Mouse (Mus musculus): ENCODE measurements around the gene Col4a2. TPM values are rescaled to one million over a fixed set of nuclear protein-coding genes. Genes with fewer than 3 reads are reported as not detected.
A peak's percentile ranks its signal among the peaks of the same experiment; 100 is the strongest.

Col4a2 gene
- polyA plus RNA-seq, 1 experiment from 2014 or later: 57.1 TPM

- Histone ChIP-seq H3K4me1 (ENCODE audit: control insufficient read depth, insufficient read depth, low read length) (peaks cover 20% of the 10 kb centered on the region), H3K9me3 (ENCODE audit: control insufficient read depth, low read depth, low read length) (0 out of 2 replicates have a peak, but pooled peaks cover 3% of the 10 kb centered on the region), H3K4me3 (ENCODE audit: low read depth, low read length) (no peak overlapping the region), H3K4me2 (replicated peaks; ENCODE audit: low read depth, low read length) (no peak overlapping the region), H3K27ac (ENCODE audit: low read length) (no peak overlapping the region), H3K9ac (replicated peaks; ENCODE audit: low read depth, low read length) (no peak overlapping the region), H3K36me3 (ENCODE audit: control insufficient read depth, insufficient read depth, low read length) (no peaks in the 10 kb centered on the region; the same call in 1 of the 2 replicates), H3K27me3 (ENCODE audit: control insufficient read depth, insufficient read depth, low read length) (no peaks in the 10 kb centered on the region)
- no peak for ATAC-seq (ENCODE audit: insufficient number of reproducible peaks, insufficient read depth, low FRiP score, low read depth)
- WGBS: 70% methylated on average over 10 of the region's 10 CpGs
Measured at GRCm38 (mm10) chr8:11283217-11283616, 29.4 kb upstream of the Col4a2 start.

- no peaks in the 10 kb centered on the region; the same call in 1 of the 2 replicates for H3K36me3 ChIP-seq (ENCODE audit: control insufficient read depth, insufficient read depth, low read length)
- no peaks in the 10 kb centered on the region for H3K27me3 ChIP-seq (ENCODE audit: control insufficient read depth, insufficient read depth, low read length)
- H3K9me3 ChIP-seq (ENCODE audit: control insufficient read depth, low read depth, low read length): 0 out of 2 replicates have a peak, but pooled peaks cover 3% of the 10 kb centered on the region
- 0 out of 2 replicates have a peak, but pooled peaks cover 5% of the 10 kb centered on the region for H3K4me1 ChIP-seq (ENCODE audit: control insufficient read depth, insufficient read depth, low read length)
- no peak for ATAC-seq (ENCODE audit: insufficient number of reproducible peaks, insufficient read depth, low FRiP score, low read depth)
- WGBS: 73% methylated on average over 4 of the region's 4 CpGs
- H3K9ac ChIP-seq (replicated peaks; ENCODE audit: low read depth, low read length): no peak overlapping the region
- no peak overlapping the region for H3K4me2 ChIP-seq (replicated peaks; ENCODE audit: low read depth, low read length)
- H3K4me3 ChIP-seq (ENCODE audit: low read depth, low read length): no peak overlapping the region
- H3K27ac ChIP-seq (ENCODE audit: low read length): no peak overlapping the region
Measured at GRCm38 (mm10) chr8:11285437-11285836, 27.2 kb upstream of the Col4a2 start.

GRCm38 (mm10) chr8:11287139-11287538 lies 25.5 kb upstream of the Col4a2 start:
- no peaks in the 10 kb centered on the region for H3K9me3 ChIP-seq (ENCODE audit: control insufficient read depth, low read depth, low read length)
- H3K4me2 ChIP-seq (replicated peaks; ENCODE audit: low read depth, low read length): no peak overlapping the region
- H3K9ac ChIP-seq (replicated peaks; ENCODE audit: low read depth, low read length): no peak overlapping the region
- no peaks in the 10 kb centered on the region; the same call in 1 of the 2 replicates for H3K36me3 ChIP-seq (ENCODE audit: control insufficient read depth, insufficient read depth, low read length)
- H3K27me3 ChIP-seq (ENCODE audit: control insufficient read depth, insufficient read depth, low read length): no peaks in the 10 kb centered on the region
- H3K4me3 ChIP-seq (ENCODE audit: low read depth, low read length): no peak overlapping the region
- 0 out of 2 replicates have a peak, but pooled peaks cover 5% of the 10 kb centered on the region for H3K4me1 ChIP-seq (ENCODE audit: control insufficient read depth, insufficient read depth, low read length)
- WGBS: 78% methylated on average over 3 of the region's 3 CpGs
- no peak for ATAC-seq (ENCODE audit: insufficient number of reproducible peaks, insufficient read depth, low FRiP score, low read depth)
- H3K27ac ChIP-seq (ENCODE audit: low read length): no peak overlapping the region

- Histone ChIP-seq H3K4me1 (ENCODE audit: control insufficient read depth, insufficient read depth, low read length) (0 out of 2 replicates have a peak, but pooled peaks cover 4% of the 10 kb centered on the region), H3K27me3 (ENCODE audit: control insufficient read depth, insufficient read depth, low read length) (no peaks in the 10 kb centered on the region), H3K9me3 (ENCODE audit: control insufficient read depth, low read depth, low read length) (no peaks in the 10 kb centered on the region), H3K4me2 (replicated peaks; ENCODE audit: low read depth, low read length) (no peak overlapping the region), H3K9ac (replicated peaks; ENCODE audit: low read depth, low read length) (no peak overlapping the region), H3K27ac (ENCODE audit: low read length) (no peak overlapping the region), H3K36me3 (ENCODE audit: control insufficient read depth, insufficient read depth, low read length) (no peaks in the 10 kb centered on the region), H3K4me3 (ENCODE audit: low read depth, low read length) (no peak overlapping the region)
- ATAC-seq (ENCODE audit: insufficient number of reproducible peaks, insufficient read depth, low FRiP score, low read depth): no peak
- 72% methylated on average over 6 of the region's 6 CpGs for WGBS
Measured at GRCm38 (mm10) chr8:11288286-11288685, 24.3 kb upstream of the Col4a2 start.

GRCm38 (mm10) chr8:11290533-11290932 lies 22.1 kb upstream of the Col4a2 start:
- H3K9ac ChIP-seq (replicated peaks; ENCODE audit: low read depth, low read length): no peak overlapping the region
- H3K9me3 ChIP-seq (ENCODE audit: control insufficient read depth, low read depth, low read length): no peaks in the 10 kb centered on the region
- no peak overlapping the region; the same call in 1 of the 2 replicates for H3K27ac ChIP-seq (ENCODE audit: low read length)
- WGBS: 9% methylated on average over 1 of the region's 1 CpGs
- no peak overlapping the region for H3K4me3 ChIP-seq (ENCODE audit: low read depth, low read length)
- no peak overlapping the region for H3K4me2 ChIP-seq (replicated peaks; ENCODE audit: low read depth, low read length)
- H3K36me3 ChIP-seq (ENCODE audit: control insufficient read depth, insufficient read depth, low read length): no peaks in the 10 kb centered on the region
- no peaks in the 10 kb centered on the region for H3K27me3 ChIP-seq (ENCODE audit: control insufficient read depth, insufficient read depth, low read length)
- H3K4me1 ChIP-seq (ENCODE audit: control insufficient read depth, insufficient read depth, low read length): 0 out of 2 replicates have a peak, but pooled peaks cover 3% of the 10 kb centered on the region
- ATAC-seq (ENCODE audit: insufficient number of reproducible peaks, insufficient read depth, low FRiP score, low read depth): no peak

- no peaks in the 10 kb centered on the region for H3K27me3 ChIP-seq (ENCODE audit: control insufficient read depth, insufficient read depth, low read length)
- H3K4me2 ChIP-seq (replicated peaks; ENCODE audit: low read depth, low read length): no peak overlapping the region
- ATAC-seq (ENCODE audit: insufficient number of reproducible peaks, insufficient read depth, low FRiP score, low read depth): no peak
- peak overlapping the region; percentile 15; the same call in 1 of the 2 replicates for H3K27ac ChIP-seq (ENCODE audit: low read length)
- no peak overlapping the region for H3K9ac ChIP-seq (replicated peaks; ENCODE audit: low read depth, low read length)
- 30% methylated on average over 3 of the region's 3 CpGs for WGBS
- no peaks in the 10 kb centered on the region for H3K9me3 ChIP-seq (ENCODE audit: control insufficient read depth, low read depth, low read length)
- no peak overlapping the region for H3K4me3 ChIP-seq (ENCODE audit: low read depth, low read length)
- peaks cover 12% of the 10 kb centered on the region; the same call in 1 of the 2 replicates for H3K4me1 ChIP-seq (ENCODE audit: control insufficient read depth, insufficient read depth, low read length)
- no peaks in the 10 kb centered on the region for H3K36me3 ChIP-seq (ENCODE audit: control insufficient read depth, insufficient read depth, low read length)
Measured at GRCm38 (mm10) chr8:11292611-11293010, 20.0 kb upstream of the Col4a2 start.

- Histone ChIP-seq H3K4me3 (ENCODE audit: low read depth, low read length) (no peak overlapping the region), H3K27ac (ENCODE audit: low read length) (no peak overlapping the region), H3K4me1 (ENCODE audit: control insufficient read depth, insufficient read depth, low read length) (peaks cover 25% of the 10 kb centered on the region), H3K36me3 (ENCODE audit: control insufficient read depth, insufficient read depth, low read length) (no peaks in the 10 kb centered on the region), H3K9ac (replicated peaks; ENCODE audit: low read depth, low read length) (no peak overlapping the region), H3K4me2 (replicated peaks; ENCODE audit: low read depth, low read length) (no peak overlapping the region), H3K9me3 (ENCODE audit: control insufficient read depth, low read depth, low read length) (no peaks in the 10 kb centered on the region), H3K27me3 (ENCODE audit: control insufficient read depth, insufficient read depth, low read length) (no peaks in the 10 kb centered on the region)
- WGBS: 68% methylated on average over 10 of the region's 10 CpGs
- no peak for ATAC-seq (ENCODE audit: insufficient number of reproducible peaks, insufficient read depth, low FRiP score, low read depth)
Measured at GRCm38 (mm10) chr8:11296282-11296943, 16.2 kb upstream of the Col4a2 start.

GRCm38 (mm10) chr8:11297141-11297838 lies 15.3 kb upstream of the Col4a2 start:
- peaks cover 25% of the 10 kb centered on the region for H3K4me1 ChIP-seq (ENCODE audit: control insufficient read depth, insufficient read depth, low read length)
- no peaks in the 10 kb centered on the region for H3K36me3 ChIP-seq (ENCODE audit: control insufficient read depth, insufficient read depth, low read length)
- no peaks in the 10 kb centered on the region for H3K27me3 ChIP-seq (ENCODE audit: control insufficient read depth, insufficient read depth, low read length)
- H3K27ac ChIP-seq (ENCODE audit: low read length): no peak overlapping the region
- H3K4me3 ChIP-seq (ENCODE audit: low read depth, low read length): no peak overlapping the region
- no peak overlapping the region for H3K4me2 ChIP-seq (replicated peaks; ENCODE audit: low read depth, low read length)
- H3K9me3 ChIP-seq (ENCODE audit: control insufficient read depth, low read depth, low read length): no peaks in the 10 kb centered on the region
- WGBS: 81% methylated on average over 8 of the region's 8 CpGs
- no peak overlapping the region for H3K9ac ChIP-seq (replicated peaks; ENCODE audit: low read depth, low read length)
- ATAC-seq (ENCODE audit: insufficient number of reproducible peaks, insufficient read depth, low FRiP score, low read depth): no peak
